ENCODE assay signal across 9 mouse cellular contexts in genomic region chr12:74293624-74294023, GRCm38 (mm10). TPM values are rescaled to one million over a fixed set of nuclear protein-coding genes. Genes with fewer than 3 reads are reported as not detected.
DNase-seq lines count a peak whose midpoint lies in the region; ATAC-seq lines count a peak whose summit lies in the region.
"Had no signal": no experiment of that assay in that cellular context is flagged by ENCODE, and none has a peak within 500 bp of the region (broad histone marks: within the 10 kb centered on the region; RNA-seq: fewer than 3 reads in every experiment).

No protein-coding gene starts in this region.

- H3K4me3 ChIP-seq in hindbrain, embryonic 11.5 days (ENCODE audit: low read depth, low read length): no peak overlapping the region
- H3K4me3 ChIP-seq in hindbrain, embryonic 16.5 days (ENCODE audit: low read length): no peak overlapping the region
- no peak overlapping the region for H3K4me3 ChIP-seq in embryonic facial prominence, embryonic 10.5 days

- no peaks in the 10 kb centered on the region for H3K9me3 ChIP-seq in hindbrain, embryonic 11.5 days (ENCODE audit: control insufficient read depth, low read length)
- H3K9me3 ChIP-seq in hindbrain, embryonic 16.5 days (ENCODE audit: control insufficient read depth, low read length): no peaks in the 10 kb centered on the region
- no peaks in the 10 kb centered on the region for H3K9me3 ChIP-seq in embryonic facial prominence, embryonic 10.5 days

- no peak for ATAC-seq in hindbrain, embryonic 11.5 days (ENCODE audit: low FRiP score)
- ATAC-seq in hindbrain, embryonic 16.5 days: no peak

- no peaks in the 10 kb centered on the region for H3K4me1 ChIP-seq in hindbrain, embryonic 11.5 days (replicated peaks; ENCODE audit: control insufficient read depth, insufficient read depth, low read length)
- peaks cover 3% of the 10 kb centered on the region for H3K4me1 ChIP-seq in hindbrain, embryonic 16.5 days (ENCODE audit: control insufficient read depth, insufficient read depth, low read depth, low read length)
- no peaks in the 10 kb centered on the region for H3K4me1 ChIP-seq in embryonic facial prominence, embryonic 10.5 days

- H3K9ac ChIP-seq in hindbrain, embryonic 11.5 days (ENCODE audit: low read depth, low read length): no peak overlapping the region
- no peak overlapping the region for H3K9ac ChIP-seq in hindbrain, embryonic 16.5 days (ENCODE audit: low read depth, low read length)

- H3K36me3 ChIP-seq in hindbrain, embryonic 11.5 days (ENCODE audit: control insufficient read depth, insufficient read depth, low read length): no peaks in the 10 kb centered on the region
- no peaks in the 10 kb centered on the region for H3K36me3 ChIP-seq in hindbrain, embryonic 16.5 days (ENCODE audit: control insufficient read depth, insufficient read depth, low read length)
- H3K36me3 ChIP-seq in embryonic facial prominence, embryonic 10.5 days (replicated peaks): no peaks in the 10 kb centered on the region

- H3K27me3 ChIP-seq in hindbrain, embryonic 11.5 days (ENCODE audit: control insufficient read depth, insufficient read depth, low read length): no peaks in the 10 kb centered on the region
- no peaks in the 10 kb centered on the region for H3K27me3 ChIP-seq in hindbrain, embryonic 16.5 days (replicated peaks; ENCODE audit: control insufficient read depth, insufficient read depth, low read length)
- H3K27me3 ChIP-seq in embryonic facial prominence, embryonic 10.5 days (replicated peaks; ENCODE audit: low read depth, poor library complexity, severe bottlenecking): no peaks in the 10 kb centered on the region

- no peak overlapping the region for H3K27ac ChIP-seq in hindbrain, embryonic 11.5 days (ENCODE audit: low read depth, low read length)
- H3K27ac ChIP-seq in hindbrain, embryonic 16.5 days (ENCODE audit: low read depth, low read length): no peak overlapping the region
- no peak overlapping the region for H3K27ac ChIP-seq in embryonic facial prominence, embryonic 10.5 days (replicated peaks)

- no peak overlapping the region for H3K4me2 ChIP-seq in hindbrain, embryonic 11.5 days (replicated peaks; ENCODE audit: low read depth, low read length)
- no peak overlapping the region for H3K4me2 ChIP-seq in hindbrain, embryonic 16.5 days (ENCODE audit: low read length)

- peak; percentile 78 for DNase-seq in hindbrain, embryonic 11.5 days (ENCODE audit: low spot score)
- DNase-seq in 416B (ENCODE audit: low read depth) (peak; percentile 60), MN1 (ENCODE audit: low spot score) (peak; percentile 21)
- peak; percentile 44 for DNase-seq in embryonic facial prominence, embryonic 10.5 days (ENCODE audit: low spot score)
- peak; percentile 15 for DNase-seq in left cerebral cortex, postnatal 4 days
- peak; percentile 40 for DNase-seq in right cerebral cortex, postnatal 14 days
- no peak for DNase-seq in gastrocnemius, postnatal 25 days

- WGBS in hindbrain, embryonic 11.5 days: 7% methylated on average over 4 of the region's 4 CpGs
- under 1% methylated on average over 4 of the region's 4 CpGs for WGBS in hindbrain, embryonic 16.5 days
- WGBS in embryonic facial prominence, embryonic 10.5 days: 10% methylated on average over 4 of the region's 4 CpGs

- intact Hi-C loops in left cerebral cortex, postnatal 4 days (cut with DNase I): loop anchor here (5.0 kb wide), 1 partner anchor 586 kb away; no protein-coding TSS in a partner anchor

RNA-seq across cellular contexts. Expression of gene Gm11042, which starts 22.6 kb away (rescaled TPM):
- not detected in 2 replicates for polyA plus RNA-seq in hindbrain, embryonic 11.5 days (2014; fragmentation: Nextera tagmentation; extraction: Ambion mirVana)
- polyA plus RNA-seq in hindbrain, embryonic 16.5 days (2015; fragmentation: Nextera tagmentation; extraction: Ambion mirVana): not detected in 2 replicates
- polyA plus RNA-seq in embryonic facial prominence, embryonic 10.5 days (2016; fragmentation: Nextera tagmentation; extraction: Ambion mirVana): not detected in 2 replicates
- not detected for total RNA-seq in left cerebral cortex, postnatal 4 days (2021)
- total RNA-seq in gastrocnemius, postnatal 25 days (2021): not detected
- total RNA-seq: layer of hippocampus, postnatal 36 days had no signal
